Mouse (Mus musculus) A20 (cell line): ENCODE data around the gene Acer1.

Experiments used
- DNase-seq: peaks from one replicate; pipeline ENCODE4 v3.0.0-alpha.2; 2011; ENCODE audit warnings: low read depth, low spot score

Acer1 gene

DNA sequence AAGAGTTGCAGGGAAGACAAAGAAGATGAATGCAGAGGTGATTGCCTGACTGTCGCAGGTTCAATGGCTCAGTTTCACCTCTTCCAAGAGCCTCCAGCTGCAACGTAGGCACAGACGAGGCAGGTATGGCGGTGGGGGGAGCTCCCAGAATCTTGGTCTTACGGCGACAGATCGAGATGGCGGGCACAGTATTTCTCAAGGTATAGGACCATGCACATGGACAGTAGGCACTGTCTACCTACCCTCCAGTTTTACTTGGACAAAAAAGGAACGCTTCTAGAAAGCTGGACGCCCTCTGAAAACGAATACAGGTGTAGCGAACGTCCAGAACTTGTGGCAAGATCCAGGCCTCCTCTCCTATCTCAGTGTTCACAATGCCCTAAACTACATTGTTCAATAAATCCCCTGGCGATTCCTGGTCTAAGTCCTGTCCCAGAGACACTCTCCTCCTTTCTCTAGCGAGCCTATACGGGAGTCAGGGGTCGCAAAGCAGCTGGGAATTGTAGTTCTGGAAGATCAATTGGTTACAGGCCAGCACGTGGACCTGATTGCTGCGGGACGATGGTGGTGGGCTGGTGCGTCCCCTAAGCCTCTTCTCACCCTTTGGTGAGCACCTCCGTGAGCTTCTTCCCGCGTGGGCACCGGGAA is 7.7 kb upstream of the Acer1 start:
- no peak for DNase-seq

DNA sequence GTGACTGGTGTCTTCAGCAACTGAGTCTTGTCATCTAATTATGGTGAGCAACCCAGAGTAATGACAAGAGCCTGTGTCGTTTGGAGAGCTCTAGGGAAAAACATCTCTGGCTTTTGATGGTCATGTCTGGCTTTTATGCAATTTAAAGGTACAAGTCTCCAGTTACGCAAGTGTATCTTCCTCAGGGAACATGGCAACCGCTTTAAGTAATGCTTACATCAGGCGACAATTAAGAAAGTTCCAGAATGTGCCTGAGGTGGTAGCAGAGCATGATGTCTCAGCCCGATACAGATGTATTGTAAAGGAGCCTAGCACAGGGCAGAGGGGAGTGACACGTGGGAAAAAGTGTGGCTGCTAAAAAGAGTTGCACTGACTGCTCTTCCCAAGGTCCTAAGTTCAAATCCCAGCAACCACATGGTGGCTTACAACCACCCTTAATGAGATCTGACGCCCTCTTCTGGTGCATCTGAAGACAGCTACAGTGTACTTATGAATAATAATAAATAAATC is 7.0 kb upstream of the Acer1 start:
- DNase-seq = peak; percentile 26

DNA sequence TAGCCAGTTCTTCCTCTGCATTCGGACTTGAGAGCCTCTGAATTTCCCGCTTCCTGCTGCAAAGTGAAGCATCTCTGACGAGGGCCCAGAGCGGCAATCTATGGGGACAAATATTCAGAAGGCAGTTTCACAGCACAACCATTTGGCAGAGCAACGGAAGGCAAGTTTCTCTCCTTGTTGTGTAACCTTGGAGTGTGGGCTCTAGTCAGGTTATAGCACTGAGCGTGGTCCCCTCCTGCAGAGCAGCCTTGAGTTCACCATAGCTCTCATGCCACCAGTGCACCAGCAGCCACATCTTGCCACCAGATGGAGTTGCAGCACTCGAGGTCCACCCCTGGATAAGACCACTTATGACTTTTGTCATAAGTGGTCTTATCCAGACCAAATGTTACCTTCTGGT is 6.5 kb upstream of the Acer1 start:
- no peak for DNase-seq

DNA sequence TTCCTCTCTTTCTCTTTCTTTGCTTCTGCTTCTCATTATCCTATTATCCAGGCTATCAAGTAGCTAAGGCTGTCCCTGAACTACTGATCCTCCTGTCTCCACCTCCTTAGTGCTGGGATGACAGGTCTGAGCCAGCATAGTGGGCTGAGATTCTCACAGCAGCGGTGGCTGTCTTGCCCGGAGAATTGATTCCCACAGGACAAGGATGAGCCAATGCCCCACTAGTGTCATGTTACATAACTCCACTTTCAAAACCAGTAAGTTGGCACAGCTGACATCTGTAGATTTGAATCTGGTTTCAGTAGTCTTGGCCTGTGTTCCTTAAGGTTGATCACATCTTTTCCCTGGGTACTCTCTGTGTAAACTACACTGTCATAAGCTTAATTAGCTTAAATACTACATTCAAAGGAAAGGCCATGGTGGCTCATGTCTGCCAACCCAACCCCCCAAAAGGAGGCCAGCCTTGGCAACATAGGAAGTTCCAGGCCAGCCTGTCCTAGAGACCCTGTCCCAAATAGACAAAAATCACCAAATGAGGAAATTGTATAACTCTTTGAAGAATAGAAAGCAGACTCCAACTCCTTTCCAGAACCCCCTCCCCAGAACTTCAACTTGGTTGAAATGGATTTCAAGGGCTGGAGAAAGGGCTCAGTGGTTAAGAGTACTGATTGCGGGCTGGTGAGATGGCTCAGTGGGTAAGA is 4.3 kb upstream of the Acer1 start:
- DNase-seq = no peak

DNA sequence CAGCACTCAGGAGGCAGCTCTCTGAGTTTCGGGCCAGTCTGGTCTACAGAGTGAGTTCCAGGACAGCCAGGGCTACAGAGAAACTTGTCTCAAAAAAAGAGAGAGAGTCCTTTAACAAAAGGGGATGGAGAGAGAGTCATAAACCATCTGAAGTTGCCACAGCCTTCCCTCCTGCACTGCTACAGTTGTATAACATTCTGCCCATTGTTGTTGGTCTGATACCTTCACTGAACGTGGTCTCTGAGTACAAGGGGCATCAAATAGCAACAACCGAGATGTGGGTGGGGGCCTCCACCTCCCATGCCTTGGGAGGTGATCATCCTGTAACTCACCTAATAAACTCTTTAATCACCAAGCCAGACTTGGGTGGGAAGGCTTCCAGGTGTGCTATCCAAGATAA is 3.7 kb upstream of the Acer1 start:
- DNase-seq = no peak

DNA sequence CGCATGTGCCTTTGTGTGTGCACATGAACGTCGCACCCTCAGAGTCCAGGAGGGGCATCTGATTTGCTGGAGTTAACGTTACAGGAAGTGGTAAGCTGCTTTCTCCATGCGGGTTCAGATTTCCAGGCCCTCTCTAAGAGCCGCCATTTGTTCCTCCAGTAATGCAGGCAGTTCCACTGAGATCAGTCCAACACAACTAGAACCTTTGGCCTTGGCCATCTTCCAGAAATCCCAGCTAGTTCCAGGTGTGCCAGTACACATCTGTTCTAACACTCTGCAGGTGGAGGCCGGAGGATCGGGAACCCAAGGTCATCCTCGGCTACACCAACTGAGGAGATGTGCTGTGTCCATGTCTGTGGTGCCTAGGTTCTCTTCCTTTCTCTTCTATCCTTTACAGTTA is 3.0 kb upstream of the Acer1 start:
- no peak for DNase-seq

DNA sequence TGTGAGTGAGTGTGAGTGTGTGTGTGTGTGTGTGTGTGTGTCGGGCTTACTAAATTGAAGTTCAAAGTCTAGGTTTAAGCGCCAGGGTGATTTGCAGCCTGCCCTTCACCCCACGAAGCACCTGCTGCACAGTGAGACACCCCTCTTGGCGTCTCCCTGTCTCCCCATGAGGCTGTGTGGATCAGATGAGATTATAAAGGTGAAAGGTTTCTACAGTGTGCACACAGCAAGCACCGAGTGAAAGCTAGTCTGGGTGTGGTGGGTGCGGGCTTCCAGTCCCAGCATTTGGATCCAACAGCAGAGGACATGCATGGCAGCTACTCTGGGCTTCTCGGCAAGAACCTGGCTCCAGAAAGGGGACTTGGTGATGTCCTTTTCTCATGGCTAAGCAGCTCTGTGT is 877 bp downstream of the Acer1 start:
- no peak for DNase-seq

DNA sequence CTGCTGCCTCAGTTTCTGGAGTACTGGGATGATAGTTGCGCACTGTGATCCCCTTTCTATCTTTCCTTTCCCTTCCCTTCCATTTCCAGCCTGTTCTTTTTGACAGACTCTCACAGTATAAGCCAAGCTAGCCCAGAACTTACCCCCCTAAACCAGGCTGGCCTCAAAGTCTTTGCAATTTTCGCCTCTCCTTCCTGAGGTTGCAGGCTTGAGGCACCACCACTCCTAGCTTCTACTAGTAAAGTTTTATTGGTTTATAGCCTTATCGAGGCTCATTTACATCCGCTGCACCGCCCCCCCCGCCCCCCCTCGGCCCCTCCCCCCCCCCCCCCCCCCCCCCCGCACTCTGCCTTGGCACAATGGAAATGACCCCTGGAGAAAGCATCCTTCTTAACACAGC is 2.4 kb downstream of the Acer1 start:
- DNase-seq = no peak

DNA sequence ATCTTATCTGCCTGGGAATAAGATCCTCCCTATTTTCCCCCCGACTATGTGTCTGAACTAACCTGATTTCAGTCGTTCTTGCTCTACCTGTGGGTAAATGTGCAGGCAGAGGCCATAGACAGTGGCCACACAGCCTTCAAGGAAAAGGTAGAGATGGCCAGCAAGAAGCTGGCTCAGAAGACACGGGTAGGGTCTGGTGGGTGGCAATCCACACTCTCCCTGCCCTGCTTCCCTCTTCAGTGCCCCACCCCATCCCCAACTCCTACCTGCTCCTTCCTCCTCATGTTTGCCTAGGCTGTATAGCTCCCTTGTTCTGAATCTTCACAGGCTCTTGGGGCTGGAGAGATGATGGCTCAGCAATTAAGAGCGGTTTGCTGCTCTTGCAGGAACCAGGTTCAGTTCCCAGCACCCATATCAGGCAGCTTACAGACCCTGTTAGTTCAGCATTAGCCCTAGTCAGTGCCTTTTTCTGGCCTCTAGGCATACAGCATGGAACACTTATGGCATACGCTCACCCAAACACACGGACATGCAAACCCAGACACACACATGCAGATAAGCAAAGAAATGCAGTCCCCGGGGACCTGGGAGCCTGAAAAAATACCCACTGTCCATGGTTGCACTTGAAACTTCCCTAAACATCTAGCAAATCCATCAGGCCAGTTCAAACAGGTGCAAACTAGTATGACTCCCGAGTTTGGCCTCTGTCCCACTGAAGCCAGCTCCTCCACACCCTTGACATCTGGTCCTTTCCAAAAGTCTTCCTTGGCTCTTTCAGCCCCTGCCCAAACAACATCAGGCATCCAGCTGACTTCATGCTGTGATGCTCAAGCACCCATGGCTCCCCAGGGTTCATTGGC is 5.2 kb downstream of the Acer1 start:
- no peak for DNase-seq

DNA sequence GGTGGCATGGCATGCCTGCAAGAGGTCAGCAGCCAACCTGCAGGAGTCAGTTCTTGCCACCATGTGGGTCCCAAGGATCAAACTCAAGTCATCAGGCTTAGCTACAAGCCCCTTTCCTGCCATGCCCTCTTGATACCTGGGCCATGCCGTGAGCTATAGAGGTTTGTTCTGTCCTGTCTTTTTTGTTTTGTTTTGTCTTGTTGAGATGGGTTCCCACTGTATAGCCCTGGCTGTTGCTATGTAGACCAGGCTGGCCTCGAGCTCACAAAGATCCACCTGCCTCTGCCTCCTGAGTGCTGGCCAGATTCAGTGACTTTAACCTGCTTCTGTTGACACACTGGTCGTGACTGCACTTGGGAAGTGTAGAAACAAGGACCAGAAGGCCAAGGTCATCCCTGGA is 6.5 kb downstream of the Acer1 start:
- DNase-seq = no peak

DNA sequence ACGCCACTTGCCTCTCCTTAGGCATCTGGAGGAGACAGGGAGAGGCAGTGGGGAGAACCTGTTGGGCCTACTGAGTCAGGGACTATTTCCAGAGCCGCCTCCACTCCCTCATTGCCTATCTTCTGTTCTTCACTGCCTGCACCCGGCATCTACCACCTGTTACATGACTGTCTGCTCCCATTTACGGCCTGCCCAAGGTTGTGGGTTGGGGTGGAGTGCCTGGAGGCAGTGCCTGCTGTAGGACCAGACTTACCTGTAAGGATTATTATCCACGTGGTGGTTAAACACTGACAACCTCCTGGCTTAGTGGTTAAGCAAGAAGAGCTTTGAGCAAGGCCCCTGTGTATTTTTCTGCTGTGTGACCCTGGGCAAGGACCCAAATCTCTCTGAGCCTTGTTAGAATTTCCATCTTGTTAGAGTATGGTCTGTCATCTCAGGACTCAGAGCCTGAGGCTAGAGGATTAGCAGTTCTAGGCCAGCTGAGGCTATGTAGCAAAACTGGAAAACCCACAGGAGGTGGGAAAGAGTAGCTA is 7.2 kb downstream of the Acer1 start:
- no peak for DNase-seq

DNA sequence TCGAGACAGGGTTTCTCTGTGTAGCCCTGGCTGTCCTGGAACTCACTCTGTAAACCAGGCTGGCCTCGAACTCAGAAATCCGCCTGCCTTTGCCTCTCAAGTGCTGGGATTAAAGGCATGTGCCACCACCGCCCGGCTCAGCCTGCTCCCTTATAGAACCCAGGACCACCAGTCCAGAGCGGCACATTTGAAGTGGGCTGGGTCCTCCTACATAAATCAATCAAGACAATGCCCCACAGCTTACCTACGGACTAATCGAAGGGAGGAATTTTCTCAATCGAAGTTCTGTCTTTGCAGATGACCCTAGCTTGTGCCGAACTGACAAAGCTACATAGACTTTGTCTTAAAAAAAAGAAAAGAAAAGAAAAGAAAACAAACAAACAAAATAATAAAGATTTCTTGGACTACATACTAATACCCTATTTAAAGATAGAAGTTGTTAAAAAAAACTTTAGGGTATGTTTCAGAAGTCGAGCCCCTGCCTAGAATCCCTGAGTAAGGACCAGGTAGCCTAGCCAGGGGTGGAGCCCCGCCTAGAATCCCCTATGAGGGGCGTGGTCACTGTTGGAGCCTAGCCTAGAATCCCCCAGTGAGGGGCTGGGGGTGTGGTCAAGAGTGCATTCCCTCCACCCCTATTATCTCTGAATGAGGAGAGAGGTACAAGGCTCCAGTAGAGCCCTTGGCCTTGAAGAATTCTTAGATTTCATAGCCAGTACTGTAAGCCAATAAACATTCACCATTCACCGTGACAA is 7.8 kb downstream of the Acer1 start:
- no peak for DNase-seq

DNA sequence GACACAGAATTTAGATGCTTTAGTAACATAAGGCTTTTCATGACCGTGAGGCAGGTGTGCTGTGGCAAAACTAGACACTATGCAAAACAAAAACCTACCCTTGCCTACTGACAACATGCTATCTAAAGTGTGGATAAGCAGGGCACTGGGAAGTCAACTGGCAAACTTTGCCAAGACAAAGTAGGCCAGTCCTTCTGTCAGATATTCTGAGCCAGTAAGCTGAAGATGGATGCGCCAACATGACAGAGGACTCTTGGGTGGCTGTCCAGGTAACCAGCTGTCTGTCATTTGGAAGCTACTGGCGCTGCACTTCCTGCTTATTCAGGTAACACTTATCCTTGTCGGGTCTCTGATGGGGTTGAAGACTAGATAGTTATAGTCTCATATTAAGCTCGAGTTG is 11.8 kb downstream of the Acer1 start:
- DNase-seq = no peak

DNA sequence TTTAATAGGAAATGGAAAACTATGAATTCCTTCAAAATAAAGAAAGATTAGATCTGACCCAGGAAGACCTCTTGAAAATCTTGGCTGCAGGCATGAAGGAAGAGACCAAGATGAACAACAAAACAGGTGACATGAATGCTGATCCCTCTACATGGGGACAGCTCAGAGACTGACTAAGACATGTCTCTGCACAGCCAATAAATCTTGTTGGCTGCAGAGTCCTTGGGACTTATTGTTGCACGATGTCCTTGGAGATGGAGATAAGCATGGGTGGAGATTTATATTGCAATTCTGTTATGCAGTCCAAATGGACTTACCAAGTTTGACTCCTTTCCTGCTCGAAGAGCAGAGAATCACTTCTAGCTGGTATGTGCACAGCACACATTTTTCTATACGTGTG is 12.6 kb downstream of the Acer1 start:
- DNase-seq = no peak

DNA sequence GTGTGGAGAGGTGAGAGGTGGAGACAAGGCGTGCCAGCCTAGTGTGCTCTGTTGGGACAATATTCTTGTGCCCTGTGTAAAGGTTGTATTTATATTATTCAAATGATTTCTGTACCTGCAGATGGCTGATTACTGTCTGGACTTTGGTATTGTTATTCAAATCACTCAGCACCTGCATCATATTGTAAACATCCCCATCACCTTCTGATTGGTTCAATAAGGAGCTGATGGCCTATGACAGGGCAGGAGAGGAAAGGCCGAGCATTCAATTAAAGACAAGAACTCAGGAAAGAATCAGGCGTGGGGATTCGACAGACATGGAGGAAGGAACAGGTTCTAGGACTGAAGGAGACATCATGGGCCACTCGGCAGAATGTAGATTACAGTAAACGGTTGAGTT is 18.3 kb downstream of the Acer1 start:
- no peak for DNase-seq

DNA sequence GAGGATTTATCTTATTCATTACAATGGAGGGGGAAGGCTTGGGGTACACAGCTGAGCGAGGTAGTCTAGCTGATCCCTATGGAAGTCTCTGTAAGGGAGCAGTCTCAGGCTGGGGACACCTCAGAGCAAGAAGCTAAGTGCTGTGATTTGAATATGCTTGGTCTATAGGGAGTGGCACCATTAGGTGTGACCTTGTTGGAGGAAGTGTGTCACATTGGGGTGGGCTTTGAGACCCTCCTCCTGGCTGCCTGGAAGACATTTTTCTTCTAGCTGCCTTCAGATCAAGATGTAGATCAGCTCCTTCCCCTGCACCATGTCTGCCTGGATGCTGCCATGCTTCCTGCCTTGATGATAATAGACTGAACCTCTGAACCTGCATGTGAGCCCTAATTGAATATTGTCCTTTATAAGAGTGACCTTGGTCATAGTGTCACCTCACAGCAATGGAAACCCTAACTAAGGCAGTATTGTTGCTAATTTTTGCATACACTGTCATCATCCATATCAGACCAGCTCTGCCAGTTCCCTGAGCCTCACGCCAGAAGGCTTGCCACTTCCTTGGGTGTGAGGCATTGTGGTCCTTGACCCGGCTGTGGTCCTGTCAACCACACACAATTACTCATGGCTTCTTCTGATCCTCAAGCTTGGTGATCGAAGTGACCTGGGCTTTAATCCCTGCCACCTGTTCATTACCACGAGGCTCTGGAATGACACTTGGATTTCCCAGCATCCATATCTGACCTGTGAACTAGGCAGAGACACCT is 19.1 kb downstream of the Acer1 start:
- no peak for DNase-seq

DNA sequence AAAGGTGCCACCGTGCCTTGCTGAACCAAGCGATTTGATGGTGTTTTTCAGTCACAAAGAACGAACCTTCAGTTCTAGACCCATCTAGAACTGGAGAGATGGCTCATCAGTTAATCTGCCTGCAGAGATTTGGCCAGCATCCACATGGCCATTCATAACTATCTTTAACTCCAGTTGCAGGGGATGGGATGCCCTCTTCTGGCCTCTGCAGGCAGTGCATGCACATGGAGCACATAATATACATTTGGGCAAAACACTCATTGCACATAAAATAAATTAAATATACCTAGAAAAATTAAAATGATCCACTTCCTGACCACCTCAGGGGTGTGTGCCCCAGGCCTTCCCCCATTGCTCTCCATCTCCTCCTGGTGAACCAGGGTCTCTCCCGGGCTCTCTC is 20.0 kb downstream of the Acer1 start:
- DNase-seq = peak; percentile 7

DNA sequence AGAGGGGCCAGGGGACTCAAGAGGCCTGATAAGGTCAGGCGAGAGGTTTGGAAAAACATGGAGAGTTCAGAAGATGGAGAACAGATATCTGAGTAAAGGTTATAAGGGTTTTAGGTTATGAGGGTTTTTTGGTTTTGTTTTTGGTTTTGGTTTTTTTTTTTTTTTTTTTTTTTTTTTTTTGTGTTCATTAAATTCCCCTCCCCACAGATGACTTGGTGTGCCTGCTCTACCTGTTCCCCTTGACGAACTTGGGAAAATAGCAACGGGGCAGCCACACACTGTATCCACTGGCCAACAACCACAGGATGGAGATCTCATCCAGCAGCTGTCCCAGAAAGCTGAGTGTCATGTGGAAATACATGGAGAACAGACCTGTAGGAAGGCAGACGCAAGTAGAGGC is 23.3 kb downstream of the Acer1 start:
- no peak for DNase-seq

DNA sequence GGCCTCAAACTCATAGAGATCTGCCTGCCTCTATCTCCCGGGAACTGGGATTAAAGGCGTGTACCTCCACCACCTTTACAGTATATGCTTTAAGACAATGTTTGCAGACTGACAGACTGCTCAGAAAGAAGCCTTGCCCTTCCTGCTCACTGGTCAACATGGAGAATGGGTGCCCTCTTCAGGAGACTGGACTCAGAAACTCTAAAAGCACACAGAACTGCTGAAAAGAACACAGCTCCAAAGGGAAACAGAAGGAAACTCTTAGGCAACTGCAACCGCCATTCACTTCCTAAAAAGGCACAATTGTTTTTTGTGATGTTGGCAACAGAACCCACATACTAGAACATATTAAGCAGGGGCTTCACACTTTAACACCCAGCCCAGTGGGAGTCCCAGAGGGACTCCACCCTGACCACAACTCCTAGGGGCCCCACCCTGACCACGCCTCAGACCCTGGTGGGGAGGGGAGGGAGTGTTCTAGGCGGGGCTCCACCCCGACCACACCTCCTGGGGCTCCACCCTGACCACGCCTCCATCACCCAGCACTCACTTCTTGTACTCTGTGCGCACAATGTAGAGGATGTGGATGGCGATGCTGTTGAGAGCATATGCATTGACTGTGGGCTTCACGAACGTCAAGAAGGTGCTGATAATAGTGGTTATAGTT is 24.0 kb downstream of the Acer1 start:
- peak; percentile 76 for DNase-seq

DNA sequence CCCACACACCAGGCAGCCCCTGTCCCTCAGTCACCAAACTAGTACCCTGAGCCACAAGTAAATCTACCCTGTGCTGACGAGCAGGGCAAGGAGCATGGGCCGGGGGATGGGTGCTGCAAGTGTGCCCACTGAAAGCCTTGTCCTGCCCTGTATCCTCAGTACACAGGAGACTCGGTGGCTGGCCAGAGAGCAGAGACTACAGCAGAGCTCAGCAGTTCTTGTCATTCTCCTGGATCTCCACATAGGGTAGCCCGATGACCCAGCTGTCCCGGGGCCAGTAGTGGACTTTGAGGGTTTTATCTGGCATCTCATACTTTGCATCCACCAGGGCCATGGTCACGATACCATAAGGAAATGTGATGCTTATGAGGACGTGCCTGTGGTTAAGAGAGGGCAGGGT is 27.1 kb downstream of the Acer1 start:
- no peak for DNase-seq
